In the genomic region with DNA sequence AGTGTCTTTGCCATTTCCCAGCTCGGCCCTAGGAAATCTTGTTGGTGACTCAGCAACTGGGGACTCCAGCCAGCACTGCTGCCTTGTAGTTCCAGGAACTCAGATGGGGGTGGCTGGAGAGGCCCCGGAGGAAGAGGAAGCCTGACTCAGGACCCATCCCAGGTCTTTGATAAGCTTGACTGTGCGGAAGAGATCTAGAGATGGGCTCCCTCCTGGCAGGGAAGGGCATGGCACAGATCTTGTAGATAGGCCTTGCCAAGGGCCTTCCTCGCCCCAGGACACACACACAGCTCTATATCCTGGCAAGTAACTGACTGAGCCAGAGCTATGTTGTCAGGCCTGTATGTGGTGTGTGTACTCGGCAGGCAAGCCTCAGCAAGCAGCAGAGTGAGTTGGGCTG, we compare ENCODE assay signal across 8 mouse cellular contexts. TPM values are rescaled to one million over a fixed set of nuclear protein-coding genes. Genes with fewer than 3 reads are reported as not detected.
DNase-seq lines count a peak whose midpoint lies in the region; ATAC-seq lines count a peak whose summit lies in the region.

No protein-coding gene starts in this region.

- H3K9ac ChIP-seq in midbrain, embryonic 11.5 days (ENCODE audit: low read length), result no peak overlapping the region

- no peak overlapping the region for H3K4me3 ChIP-seq in midbrain, embryonic 10.5 days
- H3K4me3 ChIP-seq in midbrain, embryonic 11.5 days (ENCODE audit: low read depth, low read length), result no peak overlapping the region

- H3K27me3 ChIP-seq in midbrain, embryonic 10.5 days (ENCODE audit: low read depth, poor library complexity, severe bottlenecking), result no peaks in the 10 kb centered on the region
- H3K27me3 ChIP-seq in midbrain, embryonic 11.5 days (ENCODE audit: control insufficient read depth, insufficient read depth, low read length), result no peaks in the 10 kb centered on the region

- 0 out of 2 replicates have a peak overlapping the region, but pooled peaks have one; percentile 28 for H3K27ac ChIP-seq in midbrain, embryonic 10.5 days (replicated peaks)
- H3K27ac ChIP-seq in midbrain, embryonic 11.5 days (ENCODE audit: low read depth, low read length), result no peak overlapping the region

- 76% methylated on average over 5 of the region's 5 CpGs for WGBS in midbrain, embryonic 10.5 days
- 78% methylated on average over 5 of the region's 5 CpGs for WGBS in midbrain, embryonic 11.5 days

- intact Hi-C loops in heart, postnatal 25 days (cut with DNase I), result no loop called here

- no peaks in the 10 kb centered on the region for H3K9me3 ChIP-seq in midbrain, embryonic 10.5 days (replicated peaks)
- H3K9me3 ChIP-seq in midbrain, embryonic 11.5 days (ENCODE audit: control insufficient read depth, low read length), result no peaks in the 10 kb centered on the region

- ATAC-seq in cerebellum, adult (ENCODE audit: insufficient number of reproducible peaks, low FRiP score, low TSS enrichment), result 0 out of 2 replicates have a peak, but pooled peaks have one; percentile 37
- no peak for ATAC-seq in midbrain, embryonic 11.5 days (ENCODE audit: low FRiP score)

- no peak for DNase-seq in cerebellum, adult 11 months
- DNase-seq in midbrain, embryonic 10.5 days (ENCODE audit: low spot score), result no peak
- DNase-seq in midbrain, embryonic 11.5 days (ENCODE audit: low spot score, missing footprints), result no peak
- peak; percentile 30 for DNase-seq in heart, postnatal 25 days (ENCODE audit: low spot score)
- DNase-seq in urinary bladder, adult 2 months (ENCODE audit: low spot score), result peak; percentile 48
- DNase-seq in frontal cortex, postnatal 36 days (ENCODE audit: low spot score in 2 of 2), result no peak
- no peak for DNase-seq in right cerebral cortex, postnatal 36 days (ENCODE audit: low spot score in 2 of 2)

- H3K4me2 ChIP-seq in midbrain, embryonic 11.5 days, result no peak overlapping the region

- no peaks in the 10 kb centered on the region for H3K4me1 ChIP-seq in midbrain, embryonic 10.5 days
- H3K4me1 ChIP-seq in midbrain, embryonic 11.5 days (ENCODE audit: control insufficient read depth, insufficient read depth, low read length), result no peaks in the 10 kb centered on the region

- no peaks in the 10 kb centered on the region for H3K36me3 ChIP-seq in midbrain, embryonic 10.5 days
- H3K36me3 ChIP-seq in midbrain, embryonic 11.5 days (ENCODE audit: control insufficient read depth, insufficient read depth, low read length), result no peaks in the 10 kb centered on the region

RNA-seq across cellular contexts. Expression of a gene that starts 24.5 kb away (rescaled TPM):
- polyA plus RNA-seq in midbrain, embryonic 10.5 days (2016; fragmentation: Nextera tagmentation; extraction: Ambion mirVana), result 1.3 and 1.4 TPM in 2 replicates
- 1.4 and 1.7 TPM in 2 replicates for polyA plus RNA-seq in midbrain, embryonic 11.5 days (2014; fragmentation: Nextera tagmentation; extraction: Ambion mirVana)
- total RNA-seq in heart, postnatal 25 days (2021), result 1 to 10 TPM; 1.6 to 1.7 TPM
- polyA plus RNA-seq in urinary bladder, adult 2 months (2012; rRNA removed), result 11.4 and 14.3 TPM in 2 replicates

Comparison
In these comparisons a context has a peak if more than half of its experiments do, and no peak if none do; other contexts are left out.
1. DNase-seq: peak in heart, postnatal 25 days (single experiment) and urinary bladder, adult 2 months (single experiment); none in cerebellum, adult 11 months (single experiment), midbrain, embryonic 10.5 days (single experiment), midbrain, embryonic 11.5 days (single experiment), frontal cortex, postnatal 36 days (0 of 2) and right cerebral cortex, postnatal 36 days (0 of 2).